In the genomic region with DNA sequence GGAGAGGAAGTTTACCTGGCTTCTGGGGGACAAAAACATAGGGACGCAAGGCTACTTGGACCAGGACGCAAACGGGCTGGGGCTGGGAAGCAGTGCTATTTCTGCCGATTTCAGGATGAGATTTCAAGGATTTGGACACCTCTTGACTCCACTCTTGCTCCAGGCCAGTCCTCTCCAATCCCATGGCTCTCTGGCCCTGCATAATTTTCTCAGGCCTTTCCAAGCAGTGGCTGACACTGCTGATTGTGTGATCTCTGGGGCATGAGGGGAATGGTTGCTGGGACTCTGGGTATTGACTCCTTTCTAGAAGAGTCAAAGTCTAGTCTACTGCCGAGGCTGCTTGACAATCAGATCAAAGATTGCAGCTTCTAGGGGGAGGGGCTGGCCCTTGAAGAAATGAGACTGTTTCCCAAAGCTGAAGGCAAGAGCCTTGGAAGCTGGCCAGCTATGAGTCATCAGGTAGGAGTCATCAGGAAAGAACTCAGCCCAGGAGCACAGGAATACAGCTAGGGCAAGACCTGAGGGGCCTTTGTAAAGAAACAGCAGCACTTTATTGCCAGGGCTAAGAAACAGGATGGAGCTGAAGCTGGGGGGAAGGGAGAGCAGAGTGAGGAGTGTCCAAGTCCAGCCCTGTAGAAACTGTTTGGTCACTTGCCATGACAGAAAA, we compare ENCODE assay signal across 10 mouse cellular contexts. TPM values are rescaled to one million over a fixed set of nuclear protein-coding genes. Genes with fewer than 3 reads are reported as not detected.
DNase-seq lines count a peak whose midpoint lies in the region; ATAC-seq lines count a peak whose summit lies in the region.
"Had no signal": no experiment of that assay in that cellular context is flagged by ENCODE, and none has a peak within 500 bp of the region (broad histone marks: within the 10 kb centered on the region; RNA-seq: fewer than 3 reads in every experiment).

No protein-coding gene starts in this region.

- H3K9ac ChIP-seq in lung, embryonic 15.5 days, result no peak overlapping the region

- no peaks in the 10 kb centered on the region for H3K36me3 ChIP-seq in lung, embryonic 15.5 days

- peak; percentile 78 for ATAC-seq in lung, embryonic 15.5 days (ENCODE audit: borderline replicate concordance, extremely low read depth, low FRiP score, low TSS enrichment)

- H3K9me3 ChIP-seq in lung, embryonic 15.5 days, result no peaks in the 10 kb centered on the region

- no peaks in the 10 kb centered on the region for H3K27me3 ChIP-seq in lung, embryonic 15.5 days

- H3K4me3 ChIP-seq in lung, embryonic 15.5 days, result no peak overlapping the region

- no peak overlapping the region for H3K4me2 ChIP-seq in lung, embryonic 15.5 days

- WGBS in lung, embryonic 15.5 days, result 46% methylated on average over 5 of the region's 5 CpGs

- intact Hi-C loops in heart, postnatal 25 days (cut with DNase I), result no loop called here
- intact Hi-C loops in left cerebral cortex, postnatal 36 days (cut with DNase I), result no loop called here

- no peak overlapping the region for H3K27ac ChIP-seq in lung, embryonic 15.5 days

- DNase-seq in heart, adult 11 months, result peak; percentile 89
- no peak for DNase-seq in heart, adult 8-10 months (ENCODE audit: low spot score)
- DNase-seq in adrenal gland, postnatal 10 days, result peak; percentile 92
- peak; percentile 8 for DNase-seq in heart, postnatal 25 days (ENCODE audit: low spot score)
- no peak for DNase-seq in layer of hippocampus, postnatal 14 days (ENCODE audit: low spot score in 2 of 2)
- DNase-seq in frontal cortex, postnatal 10 days (ENCODE audit: low spot score in 2 of 2), result no peak
- DNase-seq in left cerebral cortex, postnatal 36 days (ENCODE audit: low spot score in 2 of 2), result no peak

- H3K4me1 ChIP-seq in lung, embryonic 15.5 days, result peaks cover 7% of the 10 kb centered on the region; the same call in 1 of the 2 replicates

RNA-seq across cellular contexts. Expression of gene Pdgfc, which starts 18.7 kb away (rescaled TPM):
- total RNA-seq in heart, adult 8-10 months (2022), result 1 to 10 TPM; 2.0 to 4.5 (median 2.8) TPM
- 10 to 100 TPM; 10.4 to 11.3 TPM for total RNA-seq in adrenal gland, postnatal 10 days (2021)
- 1 to 10 TPM; 2.5 to 3.2 TPM for total RNA-seq in heart, postnatal 25 days (2021)
- 12.8 and 14.4 TPM in 2 replicates for polyA plus RNA-seq in lung, embryonic 15.5 days (2015; fragmentation: Nextera tagmentation; extraction: Ambion mirVana)
- 1 to 10 TPM; 6.0 to 6.6 TPM for total RNA-seq in layer of hippocampus, postnatal 14 days (2021)
- total RNA-seq in left cerebral cortex, postnatal 36 days (2021), result 1 to 10 TPM; 7.3 to 9.6 TPM
- total RNA-seq: hematopoietic stem cell, adult 5-6 weeks; MEL had no signal

Comparison
In these comparisons a context has a peak if more than half of its experiments do, and no peak if none do; other contexts are left out.
1. DNase-seq: peak in heart, adult 11 months (single experiment), adrenal gland, postnatal 10 days (single experiment) and heart, postnatal 25 days (single experiment); none in heart, adult 8-10 months (single experiment), layer of hippocampus, postnatal 14 days (0 of 2), frontal cortex, postnatal 10 days (0 of 2) and left cerebral cortex, postnatal 36 days (0 of 2).